Mouse (Mus musculus): ENCODE results near the gene Pfkfb3. TPM values are rescaled to one million over a fixed set of nuclear protein-coding genes. Genes with fewer than 3 reads are reported as not detected.

Gene Pfkfb3
- polyA plus RNA-seq, 1 experiment from 2014 or later = 14.5 TPM

DNA sequence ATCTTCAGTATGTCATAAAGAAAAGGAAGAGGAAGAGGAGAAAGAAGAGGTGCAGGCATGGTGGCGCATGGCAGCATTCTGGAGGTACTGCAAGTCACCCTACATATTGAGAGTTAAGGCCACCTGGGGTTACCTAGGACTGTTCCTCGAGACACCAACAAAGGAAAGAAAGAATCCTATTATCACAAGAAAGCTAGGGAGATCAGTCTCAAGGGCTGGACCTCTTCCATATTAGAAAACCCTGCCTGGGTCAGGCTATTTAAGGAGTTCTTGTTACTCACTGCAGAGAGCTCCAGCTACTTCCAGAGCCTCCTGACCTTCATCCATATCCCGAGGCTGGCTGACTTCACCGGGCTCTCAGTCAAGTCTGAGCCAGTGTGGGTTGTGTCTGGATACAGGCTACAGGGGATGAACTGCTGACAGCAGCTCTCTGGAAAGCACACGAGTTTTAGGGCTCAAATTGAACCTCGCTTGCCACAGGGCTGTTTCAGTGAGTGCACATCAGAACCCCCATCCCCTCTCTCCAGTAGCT lies 17.2 kb upstream of the Pfkfb3 start:
- Histone ChIP-seq H3K4me1 (ENCODE audit: control insufficient read depth, insufficient read depth, low read length) (no peaks in the 10 kb centered on the region), H3K4me3 (ENCODE audit: low read length) (no peak overlapping the region), H3K27ac (ENCODE audit: low read length) (no peak overlapping the region), H3K27me3 (replicated peaks; ENCODE audit: control insufficient read depth, insufficient read depth, low read length) (no peaks in the 10 kb centered on the region), H3K36me3 (ENCODE audit: control insufficient read depth, insufficient read depth, low read length) (no peaks in the 10 kb centered on the region), H3K4me2 (ENCODE audit: low read depth, low read length) (no peak overlapping the region), H3K9me3 (ENCODE audit: control insufficient read depth, low read length) (no peaks in the 10 kb centered on the region), H3K9ac (ENCODE audit: low read depth, low read length) (no peak overlapping the region)
- WGBS = 62% methylated on average over 6 of the region's 6 CpGs
- no peak for ATAC-seq

DNA sequence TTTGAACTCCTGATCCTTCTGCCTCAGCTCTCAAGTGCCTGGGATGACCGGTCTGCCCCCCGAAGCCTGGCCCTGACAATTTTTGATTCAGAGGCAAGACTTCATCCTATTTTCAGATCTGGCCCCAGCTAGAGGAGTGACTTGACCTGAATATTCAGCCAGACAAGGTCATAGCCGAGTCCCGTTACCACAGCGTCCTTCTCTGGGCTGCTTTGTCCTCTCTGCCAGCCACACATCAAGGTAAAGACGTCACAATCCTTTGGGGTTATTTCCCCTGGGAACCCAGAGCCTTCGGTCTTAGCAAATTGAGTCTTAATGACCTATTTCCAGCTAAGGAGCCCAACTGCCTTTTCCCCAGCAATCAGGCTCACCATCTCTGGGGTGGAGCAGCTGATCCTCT lies 14.6 kb upstream of the Pfkfb3 start:
- WGBS = 86% methylated on average over 7 of the region's 7 CpGs
- H3K27ac ChIP-seq (ENCODE audit: low read length) = no peak overlapping the region
- H3K36me3 ChIP-seq (ENCODE audit: control insufficient read depth, insufficient read depth, low read length) = no peaks in the 10 kb centered on the region
- H3K4me3 ChIP-seq (ENCODE audit: low read length) = no peak overlapping the region
- H3K9ac ChIP-seq (ENCODE audit: low read depth, low read length) = no peak overlapping the region
- H3K4me1 ChIP-seq (ENCODE audit: control insufficient read depth, insufficient read depth, low read length) = no peaks in the 10 kb centered on the region
- H3K27me3 ChIP-seq (replicated peaks; ENCODE audit: control insufficient read depth, insufficient read depth, low read length) = no peaks in the 10 kb centered on the region
- no peaks in the 10 kb centered on the region for H3K9me3 ChIP-seq (ENCODE audit: control insufficient read depth, low read length)
- no peak for ATAC-seq
- no peak overlapping the region for H3K4me2 ChIP-seq (ENCODE audit: low read depth, low read length)

DNA sequence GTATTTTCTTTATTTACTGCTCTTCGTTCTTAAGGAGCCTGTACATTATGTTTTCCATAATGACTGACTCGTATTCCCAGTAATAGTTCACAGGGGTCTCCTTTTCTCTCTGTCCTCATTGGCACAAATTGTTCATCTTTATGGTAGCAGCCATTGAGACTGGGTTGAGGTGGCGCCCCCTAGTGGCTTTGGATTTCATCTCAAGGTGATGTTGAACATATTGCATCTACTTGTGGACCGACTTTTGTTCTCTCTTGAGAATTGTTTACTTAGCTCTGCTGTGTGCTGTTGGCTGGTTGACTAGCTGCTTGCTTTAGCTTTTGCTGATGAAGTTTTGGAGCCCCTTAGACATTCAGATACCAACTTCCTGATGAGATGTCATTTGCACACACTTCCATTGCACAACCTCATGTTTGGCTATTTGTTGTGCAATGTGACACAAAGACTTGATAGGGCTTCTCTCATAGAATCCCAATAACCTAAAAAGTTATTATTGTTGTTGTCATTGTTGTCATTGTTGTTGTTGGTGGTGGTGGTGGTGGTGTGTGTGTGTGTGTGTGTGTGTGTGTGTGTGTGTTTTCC lies 14.0 kb upstream of the Pfkfb3 start:
- no peak overlapping the region for H3K9ac ChIP-seq (ENCODE audit: low read depth, low read length)
- no peaks in the 10 kb centered on the region for H3K36me3 ChIP-seq (ENCODE audit: control insufficient read depth, insufficient read depth, low read length)
- no peak overlapping the region for H3K27ac ChIP-seq (ENCODE audit: low read length)
- no peaks in the 10 kb centered on the region for H3K4me1 ChIP-seq (ENCODE audit: control insufficient read depth, insufficient read depth, low read length)
- ATAC-seq = no peak
- H3K4me2 ChIP-seq (ENCODE audit: low read depth, low read length) = no peak overlapping the region
- no peaks in the 10 kb centered on the region for H3K9me3 ChIP-seq (ENCODE audit: control insufficient read depth, low read length)
- no peaks in the 10 kb centered on the region for H3K27me3 ChIP-seq (replicated peaks; ENCODE audit: control insufficient read depth, insufficient read depth, low read length)
- H3K4me3 ChIP-seq (ENCODE audit: low read length) = no peak overlapping the region
- WGBS = 63% methylated on average over 4 of the region's 4 CpGs

DNA sequence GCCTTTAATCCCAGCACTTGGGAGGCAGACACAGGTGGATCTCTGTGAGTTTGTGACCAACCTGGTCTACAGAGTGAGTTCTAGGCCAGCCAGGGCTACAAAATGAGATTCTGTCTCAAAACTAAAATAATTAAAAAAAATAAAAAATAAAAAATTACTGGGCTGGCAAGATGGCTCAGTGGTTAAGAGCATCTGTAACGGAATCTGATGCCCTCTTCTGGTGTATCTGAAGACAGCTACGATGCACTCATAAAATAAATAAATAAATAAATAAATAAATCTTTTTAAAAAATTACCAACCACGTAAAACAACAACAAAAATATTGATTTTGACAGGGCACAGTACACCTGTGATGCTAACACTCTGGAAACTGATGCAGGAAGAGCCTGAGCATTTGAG lies 13.0 kb upstream of the Pfkfb3 start:
- no peaks in the 10 kb centered on the region for H3K4me1 ChIP-seq (ENCODE audit: control insufficient read depth, insufficient read depth, low read length)
- no peaks in the 10 kb centered on the region for H3K9me3 ChIP-seq (ENCODE audit: control insufficient read depth, low read length)
- no peak for ATAC-seq
- H3K4me3 ChIP-seq (ENCODE audit: low read length) = no peak overlapping the region
- H3K27ac ChIP-seq (ENCODE audit: low read length) = no peak overlapping the region
- no peaks in the 10 kb centered on the region for H3K27me3 ChIP-seq (replicated peaks; ENCODE audit: control insufficient read depth, insufficient read depth, low read length)
- no peak overlapping the region for H3K9ac ChIP-seq (ENCODE audit: low read depth, low read length)
- no peak overlapping the region for H3K4me2 ChIP-seq (ENCODE audit: low read depth, low read length)
- no peaks in the 10 kb centered on the region for H3K36me3 ChIP-seq (ENCODE audit: control insufficient read depth, insufficient read depth, low read length)
- 90% methylated on average over 3 of the region's 3 CpGs for WGBS

DNA sequence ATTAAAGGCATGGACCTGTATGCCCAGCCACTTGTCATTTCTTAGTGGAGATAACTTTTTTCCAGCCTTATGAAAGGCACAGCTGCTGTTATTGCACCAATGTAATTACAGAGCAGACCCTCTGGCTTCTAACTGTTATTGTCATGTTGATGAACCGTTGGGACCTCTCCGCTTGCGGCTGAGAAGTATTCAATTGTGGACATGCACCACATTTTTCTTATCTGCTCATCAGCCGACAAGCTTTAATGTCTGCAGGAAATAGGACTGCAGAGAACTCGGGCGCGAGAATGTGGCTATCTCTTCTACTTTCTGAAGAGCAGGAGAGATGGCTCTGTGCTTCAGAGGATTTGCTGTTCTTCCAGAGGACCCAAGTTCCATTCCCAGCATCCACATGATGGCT lies 12.4 kb upstream of the Pfkfb3 start:
- no peaks in the 10 kb centered on the region for H3K27me3 ChIP-seq (replicated peaks; ENCODE audit: control insufficient read depth, insufficient read depth, low read length)
- WGBS = 66% methylated on average over 7 of the region's 7 CpGs
- H3K36me3 ChIP-seq (ENCODE audit: control insufficient read depth, insufficient read depth, low read length) = no peaks in the 10 kb centered on the region
- no peak overlapping the region for H3K9ac ChIP-seq (ENCODE audit: low read depth, low read length)
- H3K4me3 ChIP-seq (ENCODE audit: low read length) = no peak overlapping the region
- H3K4me1 ChIP-seq (ENCODE audit: control insufficient read depth, insufficient read depth, low read length) = no peaks in the 10 kb centered on the region
- H3K9me3 ChIP-seq (ENCODE audit: control insufficient read depth, low read length) = no peaks in the 10 kb centered on the region
- no peak overlapping the region for H3K4me2 ChIP-seq (ENCODE audit: low read depth, low read length)
- H3K27ac ChIP-seq (ENCODE audit: low read length) = no peak overlapping the region
- ATAC-seq = no peak

DNA sequence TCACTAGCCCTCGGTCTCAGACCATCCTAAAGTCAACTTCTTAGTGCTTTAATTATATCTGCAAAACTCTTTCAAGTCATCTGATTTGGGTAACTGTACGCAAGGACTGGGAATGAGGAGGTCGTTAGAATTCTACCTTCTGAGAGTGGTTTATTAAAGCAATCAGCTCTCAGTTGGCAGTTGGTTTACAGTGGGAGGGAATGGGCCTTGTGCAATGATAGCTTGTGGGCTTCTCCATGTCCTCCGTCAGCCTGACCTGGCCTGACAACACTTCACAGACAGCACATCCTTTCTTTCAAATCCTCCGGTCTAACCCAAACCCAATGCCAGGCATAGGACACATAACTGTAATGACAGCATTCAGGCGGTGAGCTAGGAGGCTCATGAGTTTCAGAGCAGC lies 10.9 kb upstream of the Pfkfb3 start:
- Histone ChIP-seq H3K9me3 (ENCODE audit: control insufficient read depth, low read length) (no peaks in the 10 kb centered on the region), H3K4me2 (ENCODE audit: low read depth, low read length) (no peak overlapping the region), H3K4me1 (ENCODE audit: control insufficient read depth, insufficient read depth, low read length) (no peaks in the 10 kb centered on the region), H3K27me3 (replicated peaks; ENCODE audit: control insufficient read depth, insufficient read depth, low read length) (no peaks in the 10 kb centered on the region), H3K27ac (ENCODE audit: low read length) (no peak overlapping the region), H3K9ac (ENCODE audit: low read depth, low read length) (no peak overlapping the region), H3K4me3 (ENCODE audit: low read length) (no peak overlapping the region), H3K36me3 (ENCODE audit: control insufficient read depth, insufficient read depth, low read length) (no peaks in the 10 kb centered on the region)
- no peak for ATAC-seq
- WGBS = 82% methylated on average over 6 of the region's 6 CpGs

DNA sequence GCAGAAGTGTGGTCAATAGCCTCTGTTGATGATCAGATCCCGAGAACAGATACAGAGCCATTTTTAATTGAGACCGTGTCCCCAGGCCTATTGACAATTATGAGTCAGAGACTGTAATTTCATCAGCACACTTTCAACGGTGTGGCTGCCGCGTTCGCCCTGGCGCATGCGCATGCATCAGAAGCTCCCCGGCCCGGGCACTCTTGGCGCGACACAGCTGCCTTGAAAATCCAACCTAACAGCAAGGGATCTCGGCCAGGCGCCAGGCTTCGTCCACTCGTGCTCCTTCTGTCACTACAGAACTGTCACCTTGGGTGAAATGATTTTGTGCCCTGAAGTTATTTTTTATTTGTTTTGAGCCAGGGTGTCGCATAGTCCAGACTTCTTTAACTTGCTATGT lies 9.4 kb upstream of the Pfkfb3 start:
- ATAC-seq = no peak
- no peaks in the 10 kb centered on the region for H3K4me1 ChIP-seq (ENCODE audit: control insufficient read depth, insufficient read depth, low read length)
- H3K27me3 ChIP-seq (replicated peaks; ENCODE audit: control insufficient read depth, insufficient read depth, low read length) = no peaks in the 10 kb centered on the region
- no peak overlapping the region for H3K9ac ChIP-seq (ENCODE audit: low read depth, low read length)
- no peaks in the 10 kb centered on the region for H3K9me3 ChIP-seq (ENCODE audit: control insufficient read depth, low read length)
- WGBS = 91% methylated on average over 17 of the region's 17 CpGs
- H3K4me3 ChIP-seq (ENCODE audit: low read length) = no peak overlapping the region
- no peaks in the 10 kb centered on the region for H3K36me3 ChIP-seq (ENCODE audit: control insufficient read depth, insufficient read depth, low read length)
- H3K27ac ChIP-seq (ENCODE audit: low read length) = no peak overlapping the region
- no peak overlapping the region for H3K4me2 ChIP-seq (ENCODE audit: low read depth, low read length)

DNA sequence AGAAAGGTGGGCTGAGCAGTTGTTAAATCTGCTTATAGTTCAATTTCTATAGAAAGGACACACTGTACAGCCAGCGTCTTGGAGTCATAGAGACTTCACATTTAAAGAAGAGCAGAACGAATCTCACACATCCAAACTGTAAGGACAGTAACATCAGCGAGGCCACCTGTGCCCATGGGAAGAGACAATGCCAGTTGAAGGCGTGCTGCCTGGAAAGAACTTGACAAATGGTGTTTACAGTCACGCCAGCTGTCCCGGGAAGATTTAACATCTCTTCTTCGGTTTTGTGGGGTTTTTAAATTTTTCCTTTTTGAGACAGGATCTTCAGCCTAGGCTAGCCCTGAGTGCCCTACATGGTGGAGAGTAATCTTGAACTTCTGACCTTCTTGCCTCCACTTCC lies 4.8 kb upstream of the Pfkfb3 start:
- Histone ChIP-seq H3K9ac (ENCODE audit: low read depth, low read length) (no peak overlapping the region), H3K9me3 (ENCODE audit: control insufficient read depth, low read length) (no peaks in the 10 kb centered on the region), H3K4me3 (ENCODE audit: low read length) (no peak overlapping the region), H3K27me3 (replicated peaks; ENCODE audit: control insufficient read depth, insufficient read depth, low read length) (no peaks in the 10 kb centered on the region), H3K36me3 (ENCODE audit: control insufficient read depth, insufficient read depth, low read length) (no peaks in the 10 kb centered on the region), H3K4me1 (ENCODE audit: control insufficient read depth, insufficient read depth, low read length) (no peaks in the 10 kb centered on the region), H3K27ac (ENCODE audit: low read length) (no peak overlapping the region), H3K4me2 (ENCODE audit: low read depth, low read length) (no peak overlapping the region)
- no peak for ATAC-seq
- 76% methylated on average over 7 of the region's 7 CpGs for WGBS

DNA sequence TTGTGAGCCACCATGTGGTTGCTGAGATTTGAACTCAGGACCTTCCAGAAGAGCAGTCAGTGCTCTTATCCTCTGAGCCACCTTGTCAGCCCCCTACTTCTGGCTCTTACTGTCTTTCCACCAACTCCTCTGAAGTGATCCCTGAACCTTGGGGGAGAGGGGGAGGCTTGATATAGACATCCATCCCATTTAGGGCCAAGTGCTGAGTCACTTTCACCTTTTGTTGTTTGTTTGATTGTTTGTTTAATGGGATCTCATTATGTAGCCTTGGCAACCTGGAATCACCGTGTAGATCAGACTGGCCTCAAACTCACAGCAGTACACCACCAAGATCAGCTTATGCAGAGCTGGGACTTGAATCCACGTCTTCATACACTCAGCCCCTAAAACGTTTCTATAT lies 3.4 kb upstream of the Pfkfb3 start:
- no peak overlapping the region for H3K27ac ChIP-seq (ENCODE audit: low read length)
- H3K9ac ChIP-seq (ENCODE audit: low read depth, low read length) = no peak overlapping the region
- H3K9me3 ChIP-seq (ENCODE audit: control insufficient read depth, low read length) = no peaks in the 10 kb centered on the region
- WGBS = 60% methylated on average over 3 of the region's 3 CpGs
- H3K4me1 ChIP-seq (ENCODE audit: control insufficient read depth, insufficient read depth, low read length) = peaks cover 9% of the 10 kb centered on the region
- ATAC-seq = no peak
- no peaks in the 10 kb centered on the region for H3K36me3 ChIP-seq (ENCODE audit: control insufficient read depth, insufficient read depth, low read length)
- no peak overlapping the region for H3K4me2 ChIP-seq (ENCODE audit: low read depth, low read length)
- H3K4me3 ChIP-seq (ENCODE audit: low read length) = no peak overlapping the region
- peaks cover 3% of the 10 kb centered on the region; the same call in 1 of the 2 replicates for H3K27me3 ChIP-seq (replicated peaks; ENCODE audit: control insufficient read depth, insufficient read depth, low read length)

DNA sequence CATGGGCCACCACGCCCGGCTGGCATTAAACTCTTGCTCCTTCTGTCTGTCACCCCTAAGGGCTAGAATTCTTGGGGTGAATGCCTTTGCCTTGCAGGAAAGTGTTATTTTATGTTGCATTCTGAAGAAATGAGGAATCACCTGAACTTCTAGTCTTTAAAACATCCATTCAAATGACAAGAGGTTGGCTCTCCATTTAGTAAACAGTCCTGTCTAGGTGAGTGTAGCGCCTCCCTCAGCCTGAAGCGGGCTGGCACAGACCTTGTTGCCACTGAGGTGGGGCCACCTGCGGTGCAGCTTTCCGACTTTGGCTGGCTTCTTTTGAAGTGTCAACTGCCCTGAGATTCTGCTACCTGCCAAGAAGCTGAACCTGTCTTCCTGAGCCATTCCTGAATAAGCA lies 1.4 kb upstream of the Pfkfb3 start:
- ATAC-seq = no peak
- no peak overlapping the region for H3K27ac ChIP-seq (ENCODE audit: low read length)
- H3K4me2 ChIP-seq (ENCODE audit: low read depth, low read length) = no peak overlapping the region
- no peaks in the 10 kb centered on the region for H3K9me3 ChIP-seq (ENCODE audit: control insufficient read depth, low read length)
- no peak overlapping the region for H3K4me3 ChIP-seq (ENCODE audit: low read length)
- peaks cover 3% of the 10 kb centered on the region; the same call in 1 of the 2 replicates for H3K27me3 ChIP-seq (replicated peaks; ENCODE audit: control insufficient read depth, insufficient read depth, low read length)
- no peak overlapping the region for H3K9ac ChIP-seq (ENCODE audit: low read depth, low read length)
- 60% methylated on average over 6 of the region's 6 CpGs for WGBS
- no peaks in the 10 kb centered on the region for H3K36me3 ChIP-seq (ENCODE audit: control insufficient read depth, insufficient read depth, low read length)
- H3K4me1 ChIP-seq (ENCODE audit: control insufficient read depth, insufficient read depth, low read length) = peaks cover 11% of the 10 kb centered on the region

Measured in intestine, embryonic 16.5 days (tissue).